Mouse (Mus musculus) thymus, adult 2 months (tissue): ENCODE data around the gene Zfp101. TPM values are rescaled to one million over a fixed set of nuclear protein-coding genes. Genes with fewer than 3 reads are reported as not detected.
A peak's percentile ranks its signal among the peaks of the same experiment; 100 is the strongest.

Source experiments
- DNase-seq: peaks from one replicate; pipeline ENCODE4 v3.0.0; 2021
- H3K27ac ChIP-seq: fragments of 200-500 bp; 2 replicates; pipeline ENCODE4 v1.5.1; 2012; ENCODE audit warnings: low read length, control low read depth; ENCODE audit not compliant: control insufficient read depth, insufficient read depth
- H3K27me3 ChIP-seq: fragments of 200-500 bp; 2 replicates; pipeline ENCODE4 v1.6.1; 2012; ENCODE audit warnings: mild to moderate bottlenecking, low read length, moderate library complexity, mixed read lengths; ENCODE audit not compliant: control insufficient read depth, insufficient read depth
- H3K36me3 ChIP-seq: fragments of 200-500 bp; 2 replicates; pipeline ENCODE4 v1.6.1; 2012; ENCODE audit warnings: mild to moderate bottlenecking, low read length, moderate library complexity; ENCODE audit not compliant: control insufficient read depth, insufficient read depth
- H3K4me1 ChIP-seq: fragments of 200-500 bp; replicated peaks from 2 replicates; pipeline ENCODE4 v1.6.1; 2012; ENCODE audit warnings: low read length; ENCODE audit not compliant: control insufficient read depth, insufficient read depth
- H3K4me3 ChIP-seq: fragments of 200-500 bp; 2 replicates; pipeline ENCODE4 v1.5.1; 2012; ENCODE audit warnings: mild to moderate bottlenecking, low read length, control low read depth, moderate library complexity; ENCODE audit not compliant: control insufficient read depth, insufficient read depth
- CTCF ChIP-seq: fragments of 200-500 bp; IDR thresholded peaks from 2 replicates; pipeline ENCODE4 v1.5.1; 2012; ENCODE audit warnings: mild to moderate bottlenecking, control low read depth, low read length, moderate library complexity, borderline replicate concordance; ENCODE audit not compliant: control insufficient read depth, poor library complexity, insufficient read depth; ENCODE audit errors: extremely low read depth
- POLR2A ChIP-seq: fragments of 200-500 bp; IDR thresholded peaks from 2 replicates; pipeline ENCODE4 v1.6.1; 2012; ENCODE audit warnings: mild to moderate bottlenecking, low read length, control low read depth, moderate library complexity; ENCODE audit not compliant: control insufficient read depth, poor library complexity, insufficient read depth; ENCODE audit errors: extremely low read depth
- WGBS: fragments of 180-500 bp; shearing (Covaris S2); methylation state at CpG from one replicate; pipeline ENCODE4 v1.1.7; 2018; 5-methylcytosine and 5-hydroxymethylcytosine counted together
- polyA plus RNA-seq: library from polyadenylated mRNA; depleted of rRNA; stranded (reverse); fragments of >200 nt; gene quantifications from 2 replicates; pipeline ENCODE4 v1.2.3, GENCODE M21; 2012; rRNA removed

Zfp101 gene
- polyA plus RNA-seq, 1 experiment: 6.3 TPM

DNA sequence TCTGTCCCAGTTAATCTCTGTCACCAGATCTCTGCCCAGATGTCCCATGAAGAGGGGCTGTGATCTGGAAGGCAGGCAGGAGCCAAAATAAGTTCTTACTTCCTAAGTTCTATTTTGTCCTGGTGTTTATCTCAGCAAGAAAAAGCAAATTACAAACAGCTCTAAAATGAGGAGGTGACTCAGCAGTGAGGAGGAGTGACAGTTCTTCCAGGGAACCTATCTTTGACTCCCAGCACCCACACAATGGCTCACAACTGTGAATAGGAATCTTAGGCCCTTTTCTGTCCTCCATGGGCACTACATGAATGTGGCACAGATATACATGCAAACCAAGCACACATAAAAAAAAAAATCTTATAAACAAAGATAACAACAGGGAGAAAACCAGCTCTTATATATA is 8.7 kb downstream of the Zfp101 start:
- Histone ChIP-seq H3K36me3 (peaks cover 38% of the 10 kb centered on the region), H3K4me1 (no peaks in the 10 kb centered on the region), H3K27me3 (no peaks in the 10 kb centered on the region), H3K4me3 (no peak overlapping the region), H3K27ac (no peak overlapping the region)
- DNase-seq: no peak
- TF ChIP-seq POLR2A: no peak
- TF ChIP-seq CTCF: no peak

DNA sequence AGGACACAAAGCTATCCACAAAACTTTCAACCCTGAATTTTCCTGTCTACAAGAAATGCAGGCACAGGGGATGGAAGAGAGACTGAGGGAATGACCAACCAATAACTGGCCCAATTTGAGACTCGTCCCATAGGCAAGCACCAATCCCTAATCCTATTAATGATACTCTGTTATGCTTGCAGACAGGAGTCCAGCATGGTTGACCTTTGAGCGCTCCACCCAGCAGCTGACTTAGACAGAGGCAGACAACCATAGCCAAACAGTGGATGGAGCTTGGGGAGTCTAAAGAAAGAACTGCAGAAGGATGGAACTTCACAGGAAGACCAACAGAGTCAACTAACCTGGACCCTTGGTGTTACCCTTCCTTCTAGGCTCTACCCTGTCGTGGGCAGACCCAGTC is 21.6 kb downstream of the Zfp101 start:
- Histone ChIP-seq H3K27ac (no peak overlapping the region), H3K36me3 (no peaks in the 10 kb centered on the region), H3K4me1 (no peaks in the 10 kb centered on the region), H3K27me3 (no peaks in the 10 kb centered on the region), H3K4me3 (no peak overlapping the region)
- TF ChIP-seq POLR2A: no peak
- no peak for TF ChIP-seq CTCF
- 94% methylated on average over 3 of the region's 3 CpGs for WGBS
- DNase-seq: no peak

DNA sequence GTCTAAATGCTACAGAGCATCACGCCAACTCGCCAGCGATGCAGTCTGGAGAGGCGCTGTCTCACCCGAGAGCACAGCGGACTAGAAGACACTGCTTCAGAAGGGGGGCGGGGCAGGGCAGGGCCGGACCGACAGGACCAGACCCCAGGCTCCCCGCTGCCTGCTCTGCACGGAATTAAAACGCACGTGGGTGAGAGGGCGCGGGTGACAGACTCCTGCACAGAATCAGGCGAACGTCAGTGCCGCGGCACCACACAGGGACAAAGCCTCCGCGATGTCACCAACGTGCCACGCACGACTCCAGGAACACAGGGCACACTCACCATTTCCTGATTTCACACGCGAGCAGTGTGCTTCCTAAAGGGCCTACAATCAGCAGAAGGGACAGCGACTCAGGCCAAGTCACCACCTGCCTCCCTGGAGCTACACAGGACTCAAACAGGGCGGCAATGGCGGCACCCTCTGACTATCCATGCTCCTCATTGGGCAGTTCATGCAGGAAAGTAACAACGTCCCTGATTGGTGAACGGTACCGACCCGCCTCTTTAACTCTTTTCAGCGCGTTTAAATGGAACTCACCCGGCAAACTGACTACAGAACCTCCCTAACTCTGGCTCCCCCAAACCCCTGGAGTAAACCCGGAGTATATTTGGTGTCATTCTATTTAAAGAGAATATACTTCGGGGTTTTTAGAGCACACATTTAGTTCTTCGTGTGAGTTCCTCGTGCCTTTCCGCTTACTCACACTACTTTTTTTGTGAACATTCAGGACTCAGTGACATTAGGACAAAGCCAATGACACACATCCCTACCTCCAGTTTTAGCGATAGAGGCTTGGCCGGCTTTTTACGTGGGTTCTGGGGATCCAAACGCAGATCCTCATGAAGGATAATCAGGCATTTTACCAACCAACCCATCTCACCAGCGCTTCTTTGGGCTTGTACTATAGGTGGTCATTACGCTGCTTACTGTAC is 35.7 kb downstream of the Zfp101 start, which contains the start of gene Zfp81:
Gene Zfp81 (minus strand): TSS at position 468 of the 974 bp plus-strand sequence.
- Histone ChIP-seq H3K27ac (no peak within 1 kb of the TSS), H3K4me3 (peak within 1 kb of the TSS; percentile 76), H3K4me1 (peaks cover 2% of the 10 kb centered on the region; the same call in 1 of the 2 replicates), H3K27me3 (no peaks in the 10 kb centered on the region), H3K36me3 (no peaks in the 10 kb centered on the region)
- peak; percentile 80 for DNase-seq
- no peak; the same call in 1 of the 2 replicates for TF ChIP-seq POLR2A
- peak; percentile 35; the same call in 1 of the 2 replicates for TF ChIP-seq CTCF
- 5% methylated on average over 47 of the region's 47 CpGs for WGBS

DNA sequence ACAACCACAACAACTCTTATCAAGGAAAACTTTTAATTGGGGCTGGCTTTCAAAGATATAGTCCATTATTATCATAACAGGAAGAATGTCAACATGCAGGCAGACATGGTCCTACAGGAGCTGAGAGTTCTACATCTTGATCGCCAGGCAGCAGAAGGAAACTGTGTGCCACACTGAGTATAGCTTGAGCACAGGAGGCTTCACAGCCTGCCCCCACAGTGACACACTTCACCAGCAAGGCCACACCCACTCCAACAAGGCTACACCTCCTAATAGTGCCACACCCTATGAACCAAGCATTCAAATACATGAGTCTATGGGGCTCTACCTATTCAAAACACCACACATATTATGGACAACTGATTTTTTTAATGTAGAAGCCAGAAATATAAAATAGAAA is 41.5 kb downstream of the Zfp101 start:
- H3K36me3 ChIP-seq: no peaks in the 10 kb centered on the region
- no peak overlapping the region for H3K27ac ChIP-seq
- H3K4me3 ChIP-seq: no peak overlapping the region
- 100% methylated on average over 1 of the region's 1 CpGs for WGBS
- no peak for TF ChIP-seq POLR2A
- no peak for TF ChIP-seq CTCF
- H3K4me1 ChIP-seq: no peaks in the 10 kb centered on the region; the same call in 1 of the 2 replicates
- DNase-seq: no peak
- H3K27me3 ChIP-seq: no peaks in the 10 kb centered on the region

Other genes with a start within 250 kb of the Zfp101 start
- not detected in 2 replicates for gene Olfr55, start 226.2 kb downstream of the Zfp101 start, polyA plus RNA-seq
- gene Olfr239, start 203.3 kb downstream of the Zfp101 start, polyA plus RNA-seq: not detected in 2 replicates
- not detected in 2 replicates for gene Olfr1564, start 173.0 kb downstream of the Zfp101 start, polyA plus RNA-seq
- gene Zfp955a, start 139.5 kb downstream of the Zfp101 start, polyA plus RNA-seq: 2.6 and 2.8 TPM in 2 replicates
- not detected in 2 replicates for gene Olfr63, start 130.0 kb downstream of the Zfp101 start, polyA plus RNA-seq
- gene Zfp955b, start 105.1 kb downstream of the Zfp101 start, polyA plus RNA-seq: 4.0 and 4.8 TPM in 2 replicates
- gene Zfp81, start 35.8 kb downstream of the Zfp101 start, polyA plus RNA-seq: 2.6 TPM in 2 replicates
- 0.18 and 0.27 TPM in 2 replicates for gene Actl9, start 38.3 kb upstream of the Zfp101 start, polyA plus RNA-seq
- gene Adamts10, start 129.6 kb upstream of the Zfp101 start, polyA plus RNA-seq: 116 and 130 TPM in 2 replicates
- 12.4 and 14.9 TPM in 2 replicates for gene Myo1f, start 161.1 kb upstream of the Zfp101 start, polyA plus RNA-seq
- gene Zfp414, start 234.4 kb upstream of the Zfp101 start, polyA plus RNA-seq: 145 and 152 TPM in 2 replicates
- gene Pram1, start 243.4 kb upstream of the Zfp101 start, polyA plus RNA-seq: 0.53 and 1.5 TPM in 2 replicates